Mouse (Mus musculus) left cerebral cortex, postnatal 14 days (tissue): ENCODE measurements at regions not wholly inside any gene's neighbourhood (a gene's known extent, or its start where the extent isn't known, plus 50 kb on each side); places are given as distances from the start of the nearest gene placed in this dataset.
A peak's percentile ranks its signal among the peaks of the same experiment; 100 is the strongest.

Source experiments
- DNase-seq, 2 experiments: peaks; one replicate each; pipeline ENCODE4 v3.0.0; 2021 to 2022; ENCODE audit warnings: low spot score in 2 of 2, mixed read lengths in 1 of 2
- intact Hi-C: fragments of 180-260 bp; cut with DNase I; formaldehyde crosslinking; loops from one replicate; pipeline ENCODE4 v1.15.1; 2025

DNA sequence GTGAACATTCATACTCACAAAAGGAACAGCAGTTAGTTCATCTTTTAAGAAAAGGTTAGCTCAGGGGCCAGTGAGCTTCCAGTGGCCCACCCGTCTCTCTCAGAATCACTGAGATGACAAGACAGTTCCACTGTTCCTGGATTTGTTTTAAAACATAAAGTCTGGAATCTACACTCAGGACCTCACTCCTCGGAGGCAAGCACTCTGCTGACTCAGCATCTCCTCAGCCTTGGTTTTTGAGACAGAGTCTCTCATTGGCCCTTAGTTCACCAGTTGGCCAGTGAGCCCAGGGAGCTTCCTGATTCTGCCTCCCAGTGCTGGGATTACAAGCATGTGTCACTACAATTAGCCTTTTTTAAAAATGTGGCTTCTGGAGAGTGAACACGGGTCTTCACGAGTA, 88.9 kb upstream of the Pgrmc2 start:
- intact Hi-C loops, result no loop called here
- no peak for DNase-seq

DNA sequence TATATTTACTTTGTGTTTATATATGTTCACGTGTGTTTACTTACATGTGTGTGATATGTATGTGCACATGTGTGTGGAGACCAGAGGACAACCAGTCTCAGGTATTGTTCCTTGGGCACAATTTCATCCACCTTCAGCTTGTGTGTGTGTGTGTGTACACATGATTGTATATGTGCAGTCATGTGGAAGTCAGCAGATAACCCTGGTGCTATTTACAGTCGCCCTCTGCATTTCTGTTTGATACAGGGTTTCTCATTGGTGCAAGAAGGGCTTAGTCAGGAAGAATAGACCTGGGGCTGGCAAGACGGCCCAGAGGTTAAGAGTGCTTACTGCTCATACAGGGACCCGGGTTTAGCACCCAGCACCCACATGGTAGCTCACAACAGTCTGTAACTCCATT, 88.5 kb upstream of the Pgrmc2 start:
- intact Hi-C loops, result no loop called here
- DNase-seq, result no peak

- DNase-seq, result no peak
- intact Hi-C loops, result no loop called here
Measured at GRCm38 (mm10) chr3:41170566-41170965, 87.7 kb upstream of the Pgrmc2 start.

GRCm38 (mm10) chr3:41169430-41169829, 86.6 kb upstream of the Pgrmc2 start:
- intact Hi-C loops, result no loop called here
- peak in 1 of 2 experiments; percentile 28 for DNase-seq

DNA sequence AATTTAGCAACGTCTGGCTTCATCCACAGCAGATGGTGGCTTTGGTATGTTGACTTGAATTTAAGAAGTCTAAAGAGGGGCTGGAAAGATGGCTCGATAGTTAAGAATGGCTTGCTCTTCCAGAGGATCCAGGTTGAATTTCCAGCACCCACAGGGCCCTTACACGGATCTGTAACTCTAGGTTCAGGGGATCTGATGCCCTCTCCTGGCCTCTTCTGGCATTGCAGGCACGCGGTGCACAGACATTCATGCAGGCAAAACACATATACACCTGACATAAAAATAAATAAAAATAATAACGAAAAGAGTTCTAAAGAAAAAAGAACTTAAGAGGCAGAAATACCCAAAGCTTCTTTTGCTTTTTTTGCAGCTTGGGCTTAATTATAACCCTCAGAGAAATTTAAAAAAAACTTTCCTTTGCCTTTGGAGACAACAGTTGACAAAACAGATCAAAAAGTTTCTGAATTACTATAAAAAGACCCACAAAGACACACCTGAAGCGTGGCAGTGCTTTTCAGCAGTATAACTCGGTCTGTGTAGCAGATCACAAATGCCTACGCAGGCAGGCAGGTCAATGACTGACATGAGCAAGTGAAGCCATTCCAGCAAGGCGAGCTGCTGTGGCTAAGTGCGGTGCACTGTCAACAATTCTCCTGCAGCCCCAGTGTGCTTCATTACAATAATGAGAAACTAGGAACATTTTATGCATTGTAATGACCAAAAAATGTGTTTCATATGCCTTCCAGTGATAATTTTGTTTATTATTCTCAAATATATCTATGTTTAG, 85.5 kb upstream of the Pgrmc2 start:
- intact Hi-C loops, result no loop called here
- DNase-seq, result no peak

DNA sequence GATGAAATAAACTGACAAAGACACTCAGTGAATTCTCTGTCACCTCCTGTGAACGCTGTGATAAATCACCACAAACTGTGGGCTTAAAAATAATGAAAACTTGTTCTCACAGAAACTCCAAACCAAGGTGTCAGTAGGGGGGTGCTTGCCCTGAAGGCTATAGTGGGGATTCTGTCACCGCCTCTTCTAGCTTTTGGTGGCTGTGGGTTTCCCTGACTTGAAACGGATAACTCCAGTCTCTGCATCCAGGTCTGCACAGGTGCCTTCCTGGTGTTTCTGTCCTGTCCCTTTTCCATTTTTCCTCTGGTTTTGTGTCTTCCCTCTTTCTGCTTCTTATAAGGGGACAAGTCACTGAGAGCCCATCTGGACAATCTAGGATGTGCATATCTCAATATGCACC, 84.6 kb upstream of the Pgrmc2 start:
- DNase-seq, result no peak
- intact Hi-C loops, result no loop called here

DNA sequence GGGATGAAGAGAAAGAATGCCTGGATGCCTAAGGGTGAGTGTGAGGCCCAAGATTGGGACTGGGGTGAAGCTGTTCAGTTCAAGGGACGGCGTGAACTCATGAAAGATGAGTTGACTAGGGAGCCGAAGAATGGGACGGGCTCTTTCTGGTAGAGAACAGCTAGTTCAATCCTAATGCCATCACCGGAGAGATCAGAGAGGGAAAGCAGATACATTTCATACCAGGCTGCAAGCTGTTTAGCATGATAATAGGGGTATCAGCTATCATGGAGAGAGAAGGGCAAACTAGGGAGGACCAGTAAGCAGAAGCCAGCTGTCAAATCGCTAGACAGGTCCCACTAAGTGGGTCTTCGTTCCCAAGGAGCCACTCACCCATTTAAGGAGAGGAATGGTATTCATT, 81.9 kb upstream of the Pgrmc2 start:
- intact Hi-C loops, result no loop called here
- DNase-seq, result no peak

DNA sequence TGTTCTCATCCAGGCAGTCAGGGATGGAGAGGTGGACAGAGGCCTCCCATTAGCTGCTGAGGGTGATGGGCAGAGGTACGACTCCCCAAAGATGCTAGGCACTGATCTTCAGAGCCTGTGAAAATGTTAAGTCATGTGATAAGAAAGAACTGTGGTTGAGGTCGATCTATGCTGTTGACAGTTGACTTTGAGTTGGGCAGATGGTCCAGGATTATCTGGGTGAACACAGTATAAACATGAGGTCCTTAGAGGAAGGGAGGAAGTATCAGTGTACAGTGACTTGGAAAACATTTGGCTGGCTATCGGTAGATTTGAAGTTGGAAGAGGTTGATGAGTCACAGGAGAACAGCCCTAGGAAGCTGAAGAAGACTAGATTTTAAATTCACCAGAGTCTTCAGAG, 80.9 kb upstream of the Pgrmc2 start:
- no peak for DNase-seq
- intact Hi-C loops, result no loop called here

GRCm38 (mm10) chr3:41162514-41162913, 79.7 kb upstream of the Pgrmc2 start:
- no peak for DNase-seq
- intact Hi-C loops, result no loop called here

DNA sequence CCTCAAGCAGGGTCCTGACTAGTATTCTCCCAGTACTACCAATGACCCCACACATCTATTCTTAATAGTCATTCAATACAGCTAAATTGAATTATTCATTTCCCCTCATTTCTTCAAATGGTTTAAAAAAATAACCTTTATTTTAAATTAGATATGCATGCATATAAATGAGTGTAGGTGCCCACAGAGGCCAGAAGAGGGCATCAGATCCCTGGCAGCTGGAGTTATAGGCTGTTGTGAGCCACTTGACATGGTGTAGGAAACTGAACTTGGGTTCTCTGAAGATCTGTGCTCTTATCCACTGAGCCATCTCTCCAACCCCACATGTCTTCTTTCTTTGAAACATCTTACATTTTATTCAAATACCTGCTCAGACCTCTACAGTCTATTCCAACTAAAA, 77.8 kb upstream of the Pgrmc2 start:
- DNase-seq, result no peak
- intact Hi-C loops, result no loop called here

DNA sequence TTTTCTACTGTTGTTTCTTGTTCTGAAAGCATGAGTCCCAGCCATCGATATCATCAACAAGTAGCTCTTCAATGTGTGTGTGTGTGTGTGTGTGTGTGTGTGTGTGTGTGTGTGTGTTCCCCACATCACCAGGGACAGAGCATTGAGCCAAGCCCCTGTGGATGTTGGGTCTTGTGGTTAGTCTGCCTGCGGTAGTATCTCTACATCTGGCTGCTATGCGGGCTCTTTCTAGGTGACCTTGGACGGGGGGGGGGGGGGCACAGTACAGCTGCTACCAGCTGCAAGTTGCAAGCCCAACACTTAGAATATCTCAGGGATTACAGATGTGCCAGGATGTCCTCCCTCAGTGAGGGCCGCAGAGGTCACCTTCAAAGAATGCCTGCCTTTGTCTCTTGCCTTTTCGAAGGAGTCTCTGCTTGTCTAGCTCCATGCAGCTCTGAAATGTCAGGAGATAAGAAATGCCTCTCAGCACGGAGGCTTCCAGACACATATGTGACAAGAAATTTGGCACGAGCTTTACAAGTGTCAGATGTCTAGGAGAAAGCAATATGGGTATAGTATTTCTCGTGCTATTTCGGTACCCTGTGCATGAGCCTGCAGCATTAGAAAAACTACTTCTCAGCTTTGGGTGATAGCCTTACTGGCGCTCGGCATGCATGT, 75.6 kb upstream of the Pgrmc2 start:
- intact Hi-C loops, result loop anchor here (5.0 kb wide), 1 partner anchor 76 kb away; the partner anchor contains the start of gene Pgrmc2
- peak; percentile 8 to 59 for DNase-seq

- no peak for DNase-seq
- intact Hi-C loops, result loop anchor here (5.0 kb wide), 1 partner anchor 75 kb away; the partner anchor contains the start of gene Pgrmc2
Measured at GRCm38 (mm10) chr3:41157428-41157827, 74.6 kb upstream of the Pgrmc2 start.

GRCm38 (mm10) chr3:41156562-41156961, 73.7 kb upstream of the Pgrmc2 start:
- no peak for DNase-seq
- intact Hi-C loops, result loop anchor here (5.0 kb wide), 1 partner anchor 74 kb away; the partner anchor contains the start of gene Pgrmc2

GRCm38 (mm10) chr3:41155132-41155760, 72.4 kb upstream of the Pgrmc2 start:
- DNase-seq, result peak; percentile 47 to 67
- intact Hi-C loops, result loop anchor here (5.0 kb wide), 1 partner anchor 73 kb away; the partner anchor contains the start of gene Pgrmc2

DNA sequence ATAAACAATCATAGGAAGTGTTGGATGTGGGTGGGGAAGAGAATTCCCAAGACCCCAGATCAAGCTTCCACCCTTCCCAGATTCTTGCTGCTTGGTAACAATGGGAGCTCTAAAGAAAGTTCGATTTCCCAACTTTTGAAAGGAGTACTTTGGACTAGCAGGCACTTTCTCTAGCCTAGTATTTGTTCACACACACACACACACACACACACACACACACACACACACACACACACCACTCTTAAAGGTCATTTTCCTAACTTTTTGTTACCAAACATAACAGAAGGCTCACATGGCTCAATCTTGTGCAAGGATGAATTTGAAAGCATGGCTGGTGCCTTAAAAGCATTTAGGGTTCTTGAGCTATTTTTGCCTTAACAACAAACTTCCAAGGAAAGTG, 71.6 kb upstream of the Pgrmc2 start:
- no peak for DNase-seq
- intact Hi-C loops, result no loop called here

DNA sequence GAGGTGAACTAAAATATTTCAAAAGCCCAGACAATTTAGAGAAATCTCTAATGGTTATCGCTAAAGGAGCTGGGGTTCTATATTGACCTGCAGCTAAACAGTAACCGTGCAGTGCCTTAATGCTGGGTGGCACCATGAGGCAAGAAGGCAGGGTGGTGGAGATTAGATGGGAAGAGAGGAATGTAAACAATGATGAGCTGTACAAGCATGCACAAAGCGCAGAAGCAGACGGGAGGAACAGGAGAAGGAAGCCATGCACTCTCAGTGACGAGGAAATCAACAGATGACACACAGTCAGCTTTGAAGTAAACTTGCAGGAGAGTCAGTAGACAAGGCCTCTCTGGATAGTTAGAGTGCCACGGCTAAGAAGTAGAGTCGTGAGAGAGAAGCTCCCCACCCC, 69.1 kb upstream of the Pgrmc2 start:
- no peak for DNase-seq
- intact Hi-C loops, result no loop called here

GRCm38 (mm10) chr3:41140391-41140790, 57.5 kb upstream of the Pgrmc2 start:
- no peak for DNase-seq
- intact Hi-C loops, result no loop called here

DNA sequence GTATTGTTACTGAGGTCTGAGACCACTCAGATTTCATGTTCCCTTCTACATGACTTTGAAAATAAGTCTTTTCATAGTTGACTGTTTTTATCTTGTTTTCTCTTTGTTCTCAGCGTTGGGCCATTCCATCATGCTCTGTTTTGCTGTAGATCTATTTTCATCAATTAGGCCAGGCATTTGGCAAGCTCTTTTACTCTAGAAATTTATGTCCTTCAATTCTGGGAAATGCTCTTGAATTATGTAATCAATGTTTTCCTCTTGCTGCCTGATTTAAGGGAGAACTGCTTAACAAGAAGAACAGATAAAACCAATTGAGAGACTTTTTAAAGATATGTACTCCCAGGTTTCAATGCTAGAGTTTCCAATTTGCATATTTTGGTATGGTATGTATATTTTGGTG, 55.1 kb upstream of the Pgrmc2 start:
- intact Hi-C loops, result no loop called here
- DNase-seq, result no peak

- no peak for DNase-seq
- intact Hi-C loops, result no loop called here
Measured at GRCm38 (mm10) chr3:41132889-41133288, 50.0 kb upstream of the Pgrmc2 start.
